Mouse (Mus musculus): Measurements from ENCODE around the gene Clspn. TPM values are rescaled to one million over a fixed set of nuclear protein-coding genes. Genes with fewer than 3 reads are reported as not detected.

Gene Clspn
- total RNA-seq, 2 experiments from 2014 or later, result 76.3 to 304 TPM

- ATAC-seq (replicated peaks; ENCODE audit: low FRiP score, poor library complexity, severe bottlenecking), result no peak
Observed at GRCm38 (mm10) chr4:126553685-126554084, 3.0 kb upstream of the Clspn start.

DNA sequence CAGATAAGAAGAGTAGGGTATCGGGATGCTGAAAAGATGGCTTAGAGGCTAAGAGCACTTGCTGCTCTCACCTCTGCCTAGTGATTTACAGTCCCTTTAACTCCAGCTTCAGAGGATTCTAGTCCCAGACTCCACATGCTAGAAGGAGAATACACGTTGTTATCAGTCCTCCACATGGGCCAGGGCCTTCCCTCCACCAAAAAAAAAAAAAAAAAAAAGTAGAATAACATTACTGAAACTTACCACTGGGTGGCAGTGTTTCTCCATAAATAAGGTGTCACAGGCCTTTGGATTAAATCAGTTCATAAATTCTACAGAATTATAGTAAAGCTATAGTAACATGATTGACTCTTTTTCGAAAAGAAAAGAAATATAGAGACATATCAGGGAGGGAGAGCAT lies 2.3 kb upstream of the Clspn start:
- ATAC-seq (replicated peaks; ENCODE audit: low FRiP score, poor library complexity, severe bottlenecking), result peak; percentile 32

- ATAC-seq (replicated peaks; ENCODE audit: low FRiP score, poor library complexity, severe bottlenecking), result no peak
Observed at GRCm38 (mm10) chr4:126563798-126564197, 7.1 kb downstream of the Clspn start.

GRCm38 (mm10) chr4:126567243-126567642 lies 10.5 kb downstream of the Clspn start:
- ATAC-seq (replicated peaks; ENCODE audit: low FRiP score, poor library complexity, severe bottlenecking), result no peak

DNA sequence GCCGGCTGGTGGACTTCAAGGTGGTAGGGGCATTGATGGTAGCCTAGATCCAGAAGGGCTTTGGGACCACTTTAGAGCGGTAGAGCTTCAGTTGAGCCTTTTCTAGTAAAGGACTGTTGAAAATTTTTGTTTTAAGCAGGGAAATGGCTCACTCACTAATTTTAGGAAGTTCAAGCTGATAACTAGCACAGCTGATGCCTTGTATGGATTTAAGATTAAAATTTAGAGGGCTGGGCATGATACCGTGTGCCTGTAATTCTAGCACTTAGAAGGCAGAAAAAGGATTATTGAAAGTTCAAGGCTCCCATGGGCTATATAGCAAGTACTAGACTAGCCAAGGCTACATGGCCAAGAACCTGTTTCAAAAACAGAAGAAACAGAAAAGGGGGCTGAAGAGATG lies 13.0 kb downstream of the Clspn start:
- no peak for ATAC-seq (replicated peaks; ENCODE audit: low FRiP score, poor library complexity, severe bottlenecking)

GRCm38 (mm10) chr4:126576281-126576680 lies 19.5 kb downstream of the Clspn start:
- ATAC-seq (replicated peaks; ENCODE audit: low FRiP score, poor library complexity, severe bottlenecking), result no peak

GRCm38 (mm10) chr4:126577920-126578319 lies 21.2 kb downstream of the Clspn start:
- no peak for ATAC-seq (replicated peaks; ENCODE audit: low FRiP score, poor library complexity, severe bottlenecking)

GRCm38 (mm10) chr4:126579077-126579476 lies 22.3 kb downstream of the Clspn start:
- ATAC-seq (replicated peaks; ENCODE audit: low FRiP score, poor library complexity, severe bottlenecking), result no peak

DNA sequence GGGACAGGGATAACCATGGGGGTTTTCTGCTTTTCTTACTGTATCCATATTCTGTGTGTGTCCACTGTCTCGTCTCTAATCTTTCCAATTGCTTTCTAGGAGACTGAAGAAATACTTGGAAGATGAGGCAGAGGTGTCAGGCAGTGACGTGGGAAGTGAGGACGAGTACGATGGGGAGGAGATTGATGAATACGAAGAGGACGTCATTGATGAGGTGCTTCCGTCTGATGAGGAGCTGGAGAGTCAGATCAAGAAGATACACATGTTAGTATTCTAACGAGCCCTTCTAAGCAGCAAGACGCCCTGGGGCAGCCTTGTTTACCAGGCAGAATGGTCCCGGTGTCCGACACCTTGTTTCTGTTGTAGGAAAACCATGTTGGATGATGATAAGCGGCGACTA lies 29.0 kb downstream of the Clspn start:
- no peak for ATAC-seq (replicated peaks; ENCODE audit: low FRiP score, poor library complexity, severe bottlenecking)

GRCm38 (mm10) chr4:126592039-126592438 lies 35.3 kb downstream of the Clspn start:
- ATAC-seq (replicated peaks; ENCODE audit: low FRiP score, poor library complexity, severe bottlenecking), result no peak

- peak; percentile 67 for ATAC-seq (replicated peaks; ENCODE audit: low FRiP score, poor library complexity, severe bottlenecking)
Observed at GRCm38 (mm10) chr4:126599971-126600754, 43.4 kb downstream of the Clspn start.

GRCm38 (mm10) chr4:126601597-126602444 lies 45.1 kb downstream of the Clspn start:
- ATAC-seq (replicated peaks; ENCODE audit: low FRiP score, poor library complexity, severe bottlenecking), result no peak

- no peak for ATAC-seq (replicated peaks; ENCODE audit: low FRiP score, poor library complexity, severe bottlenecking)
Observed at GRCm38 (mm10) chr4:126602445-126602762, 45.7 kb downstream of the Clspn start.

DNA sequence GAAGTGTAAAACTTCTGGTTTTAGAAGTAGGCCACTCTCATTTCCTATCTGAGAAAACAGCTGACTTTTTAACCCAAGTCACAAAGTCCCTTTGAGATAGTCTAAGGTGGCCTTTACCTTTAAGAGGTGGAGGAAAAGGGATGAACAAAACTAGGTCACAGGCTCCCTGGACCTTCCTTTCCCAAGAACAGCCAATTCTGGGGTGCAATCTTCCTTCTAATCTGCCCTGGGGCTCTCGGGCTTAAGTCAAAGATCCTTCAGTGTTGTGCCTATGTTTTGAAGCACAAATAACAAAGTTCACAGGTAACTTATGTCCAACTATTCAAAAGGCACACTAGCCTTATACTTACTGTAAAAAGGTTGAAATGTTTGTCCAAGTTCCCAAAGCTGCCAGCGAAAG lies 47.4 kb downstream of the Clspn start:
- ATAC-seq (replicated peaks; ENCODE audit: low FRiP score, poor library complexity, severe bottlenecking), result no peak

DNA sequence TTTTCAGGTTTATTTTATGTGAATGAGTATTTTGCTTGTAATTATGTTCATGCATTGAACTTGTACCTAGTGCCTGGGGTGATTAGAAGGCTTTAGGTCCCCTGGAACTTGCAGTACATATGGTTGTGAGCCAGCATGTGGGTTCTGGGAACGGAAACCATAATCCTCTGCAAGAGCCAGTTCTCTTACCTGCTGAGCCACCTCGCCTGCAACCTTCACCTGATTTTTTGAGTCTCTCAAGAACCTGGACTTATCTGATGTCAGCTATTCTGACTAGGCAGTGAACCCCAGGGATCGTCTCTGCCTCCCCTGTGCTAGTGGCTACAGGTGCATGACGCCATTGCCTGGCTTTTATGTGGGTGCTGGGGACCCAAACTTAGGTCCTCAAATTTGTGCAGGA lies 49.0 kb downstream of the Clspn start:
- ATAC-seq (replicated peaks; ENCODE audit: low FRiP score, poor library complexity, severe bottlenecking), result no peak

DNA sequence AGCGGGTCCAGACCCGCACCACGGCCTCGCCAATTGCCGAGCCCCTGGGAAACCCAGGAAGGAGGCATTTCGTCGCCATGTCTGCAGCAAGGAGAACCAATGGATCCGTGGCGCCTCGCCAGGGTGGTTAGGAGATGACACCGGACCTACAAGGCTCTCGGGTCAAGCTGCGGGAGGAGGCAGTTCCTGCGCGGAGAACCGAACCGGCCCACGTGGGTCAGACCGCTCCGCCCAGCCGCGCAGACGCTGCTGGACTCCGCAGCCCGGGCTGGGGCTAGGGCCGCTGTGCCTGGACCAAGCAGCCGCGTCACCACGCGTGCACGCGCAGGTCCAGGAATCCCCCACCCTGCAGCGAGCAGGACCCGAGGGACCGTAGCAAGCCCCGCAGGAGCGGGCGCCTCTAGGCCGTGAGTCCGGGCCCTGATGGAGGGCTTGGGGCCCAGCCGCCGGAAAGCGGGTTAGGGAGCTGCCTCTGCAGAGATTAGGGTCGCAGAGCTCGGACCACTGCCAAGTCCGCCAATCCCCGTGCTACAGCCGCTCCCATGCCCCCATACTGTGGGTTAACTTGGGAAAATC lies 53.0 kb downstream of the Clspn start, which contains the start of gene 5730409E04Rik:
5730409E04Rik (plus strand) TSS at position 213 of the 576 bp plus-strand sequence.
- ATAC-seq (replicated peaks; ENCODE audit: low FRiP score, poor library complexity, severe bottlenecking), result no peak

DNA sequence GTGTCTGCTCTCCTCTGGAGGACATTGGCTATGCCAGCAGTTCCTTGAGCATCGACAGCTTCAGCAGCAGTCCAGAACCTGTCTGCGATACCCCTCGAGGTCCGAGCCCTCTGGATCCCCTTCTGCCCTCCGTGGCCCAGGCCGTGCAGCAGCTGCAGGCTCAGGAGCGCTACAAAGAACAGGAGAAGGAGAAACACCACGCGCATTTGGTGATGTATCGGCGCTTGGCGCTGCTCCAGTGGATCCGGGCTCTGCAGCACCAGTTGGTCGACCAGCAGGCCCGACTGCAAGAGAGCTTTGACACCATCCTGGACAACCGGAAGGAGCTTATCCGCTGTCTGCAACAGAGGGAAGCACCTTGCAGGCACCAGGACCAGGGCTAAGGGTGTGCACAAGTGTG lies 55.3 kb downstream of the Clspn start:
- no peak for ATAC-seq (replicated peaks; ENCODE audit: low FRiP score, poor library complexity, severe bottlenecking)

GRCm38 (mm10) chr4:126616312-126616711 lies 59.6 kb downstream of the Clspn start:
- ATAC-seq (replicated peaks; ENCODE audit: low FRiP score, poor library complexity, severe bottlenecking), result no peak

DNA sequence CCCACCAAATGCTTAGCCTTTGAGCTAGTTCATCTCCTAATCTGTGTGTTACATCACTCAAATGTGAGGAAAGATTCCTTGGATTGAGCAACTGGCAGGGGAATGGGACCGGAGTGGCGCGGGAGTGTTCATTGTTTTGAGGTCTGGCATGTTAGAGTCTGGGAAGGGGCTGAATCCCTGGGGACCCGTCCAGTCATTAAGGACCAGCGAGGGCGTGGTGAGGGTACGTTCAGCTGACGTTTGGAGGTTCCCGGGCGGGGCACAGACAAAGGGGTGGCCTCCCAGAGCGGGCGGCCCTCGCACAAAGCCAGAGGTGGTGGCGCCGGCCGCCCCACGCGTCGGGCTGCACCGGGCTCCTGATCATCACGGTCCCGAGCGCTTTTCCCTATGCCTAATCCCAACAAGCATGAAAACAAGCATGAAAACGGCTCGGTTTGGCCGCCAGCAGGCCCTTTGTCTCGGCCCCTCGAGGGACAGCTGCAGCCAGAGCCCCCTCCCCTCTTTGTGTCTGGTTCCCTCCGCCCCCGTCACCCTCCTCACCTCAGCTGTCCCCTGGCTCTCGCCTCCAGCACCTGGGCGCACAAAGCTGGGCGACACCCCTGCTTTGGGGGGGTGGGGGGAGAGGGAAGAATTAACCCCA lies 63.1 kb downstream of the Clspn start:
- no peak for ATAC-seq (replicated peaks; ENCODE audit: low FRiP score, poor library complexity, severe bottlenecking)

GRCm38 (mm10) chr4:126620349-126620874 lies 63.7 kb downstream of the Clspn start:
- ATAC-seq (replicated peaks; ENCODE audit: low FRiP score, poor library complexity, severe bottlenecking), result no peak
